Mouse (Mus musculus): ENCODE results near the gene Mto1. TPM values are rescaled to one million over a fixed set of nuclear protein-coding genes. Genes with fewer than 3 reads are reported as not detected.
"Not testable (repeated sequence)": the region's sequence is repeated elsewhere in the genome, so short reads cannot be mapped to it uniquely, and the experiment has no call there.

The Mto1 gene
- polyA plus RNA-seq, 1 experiment from 2014 or later: 24.3 TPM

- no peak overlapping the region for H3K9ac ChIP-seq
- no peak overlapping the region for H3K4me3 ChIP-seq
- no peak for ATAC-seq (ENCODE audit: borderline replicate concordance, extremely low read depth, low FRiP score, low TSS enrichment)
- no peaks in the 10 kb centered on the region for H3K36me3 ChIP-seq
- no peak overlapping the region for H3K27ac ChIP-seq
- no peak overlapping the region for H3K4me2 ChIP-seq
- peaks cover 3% of the 10 kb centered on the region; the same call in 1 of the 2 replicates for H3K4me1 ChIP-seq
- 76% methylated on average over 16 of the region's 16 CpGs for WGBS
- no peaks in the 10 kb centered on the region for H3K27me3 ChIP-seq
- H3K9me3 ChIP-seq: no peaks in the 10 kb centered on the region
Observed at GRCm38 (mm10) chr9:78508106-78508786, 60.2 kb downstream of the Mto1 start.

- Histone ChIP-seq H3K27ac (no peak overlapping the region), H3K4me2 (no peak overlapping the region)
- 89% methylated on average over 5 of the region's 5 CpGs for WGBS
Observed at GRCm38 (mm10) chr9:78511705-78512104, 63.7 kb downstream of the Mto1 start.

GRCm38 (mm10) chr9:78513776-78514500, 65.9 kb downstream of the Mto1 start:
- Histone ChIP-seq H3K27ac (no peak overlapping the region), H3K9ac (no peak overlapping the region), H3K4me2 (no peak overlapping the region), H3K9me3 (no peaks in the 10 kb centered on the region), H3K36me3 (no peaks in the 10 kb centered on the region), H3K4me3 (no peak overlapping the region), H3K4me1 (no peaks in the 10 kb centered on the region), H3K27me3 (no peaks in the 10 kb centered on the region)
- 50% methylated on average over 6 of the region's 6 CpGs for WGBS
- ATAC-seq (ENCODE audit: borderline replicate concordance, extremely low read depth, low FRiP score, low TSS enrichment): no peak

More at GRCm38 (mm10) chr9:78511705-78512104, 63.7 kb downstream of the Mto1 start:
- no peak overlapping the region for H3K9ac ChIP-seq
- no peaks in the 10 kb centered on the region for H3K36me3 ChIP-seq
- no peak for ATAC-seq (ENCODE audit: borderline replicate concordance, extremely low read depth, low FRiP score, low TSS enrichment)
- H3K27me3 ChIP-seq: no peaks in the 10 kb centered on the region
- H3K9me3 ChIP-seq: no peaks in the 10 kb centered on the region
- no peaks in the 10 kb centered on the region for H3K4me1 ChIP-seq
- H3K4me3 ChIP-seq: no peak overlapping the region

GRCm38 (mm10) chr9:78514681-78515080, 66.7 kb downstream of the Mto1 start:
- no peak overlapping the region for H3K9ac ChIP-seq
- H3K4me2 ChIP-seq: no peak overlapping the region
- no peaks in the 10 kb centered on the region for H3K27me3 ChIP-seq
- H3K36me3 ChIP-seq: no peaks in the 10 kb centered on the region
- 73% methylated on average over 4 of the region's 4 CpGs for WGBS
- no peaks in the 10 kb centered on the region for H3K9me3 ChIP-seq
- no peak overlapping the region for H3K27ac ChIP-seq
- peaks cover under 1% of the 10 kb centered on the region; the same call in 1 of the 2 replicates for H3K4me1 ChIP-seq
- no peak overlapping the region for H3K4me3 ChIP-seq
- no peak for ATAC-seq (ENCODE audit: borderline replicate concordance, extremely low read depth, low FRiP score, low TSS enrichment)

- Histone ChIP-seq H3K4me2 (no peak overlapping the region), H3K4me1 (peaks cover 14% of the 10 kb centered on the region), H3K9ac (no peak overlapping the region), H3K27me3 (no peaks in the 10 kb centered on the region), H3K27ac (no peak overlapping the region), H3K9me3 (no peaks in the 10 kb centered on the region), H3K36me3 (no peaks in the 10 kb centered on the region), H3K4me3 (no peak overlapping the region)
- no peak for ATAC-seq (ENCODE audit: borderline replicate concordance, extremely low read depth, low FRiP score, low TSS enrichment)
- WGBS: 49% methylated on average over 3 of the region's 3 CpGs
Observed at GRCm38 (mm10) chr9:78516125-78516524, 68.1 kb downstream of the Mto1 start.

- 63% methylated on average over 3 of the region's 3 CpGs for WGBS
- not testable (repeated sequence) for H3K9me3 ChIP-seq; H3K4me2 ChIP-seq; ATAC-seq (ENCODE audit: borderline replicate concordance, extremely low read depth, low FRiP score, low TSS enrichment); H3K9ac ChIP-seq; H3K27ac ChIP-seq; H3K36me3 ChIP-seq; H3K4me3 ChIP-seq; H3K27me3 ChIP-seq
- peaks cover 20% of the 10 kb centered on the region for H3K4me1 ChIP-seq
Observed at GRCm38 (mm10) chr9:78517237-78517636, 69.2 kb downstream of the Mto1 start.

GRCm38 (mm10) chr9:78520127-78520779, 72.2 kb downstream of the Mto1 start:
- peak; percentile 77 for ATAC-seq (ENCODE audit: borderline replicate concordance, extremely low read depth, low FRiP score, low TSS enrichment)
- Histone ChIP-seq H3K36me3 (no peaks in the 10 kb centered on the region), H3K4me2 (peak overlapping the region; percentile 91), H3K4me1 (peaks cover 20% of the 10 kb centered on the region), H3K9ac (peak overlapping the region; percentile 47; the same call in 1 of the 2 replicates), H3K9me3 (no peaks in the 10 kb centered on the region), H3K27me3 (no peaks in the 10 kb centered on the region), H3K27ac (peak overlapping the region; percentile 86), H3K4me3 (peak overlapping the region; percentile 48)
- 4% methylated on average over 15 of the region's 15 CpGs for WGBS

- Histone ChIP-seq H3K4me1 (peaks cover 23% of the 10 kb centered on the region), H3K36me3 (no peaks in the 10 kb centered on the region), H3K4me2 (peak overlapping the region; percentile 91), H3K27me3 (no peaks in the 10 kb centered on the region), H3K9me3 (no peaks in the 10 kb centered on the region), H3K27ac (peak overlapping the region; percentile 86), H3K4me3 (peak overlapping the region; percentile 48), H3K9ac (peak overlapping the region; percentile 47)
- peak; percentile 52; the same call in 1 of the 2 replicates for ATAC-seq (ENCODE audit: borderline replicate concordance, extremely low read depth, low FRiP score, low TSS enrichment)
- WGBS: 1% methylated on average over 40 of the region's 40 CpGs
Observed at GRCm38 (mm10) chr9:78520780-78521601, 73.0 kb downstream of the Mto1 start.

- peak overlapping the region; percentile 91 for H3K4me2 ChIP-seq
- H3K4me3 ChIP-seq: peak overlapping the region; percentile 48
- no peaks in the 10 kb centered on the region for H3K27me3 ChIP-seq
- peaks cover 23% of the 10 kb centered on the region for H3K4me1 ChIP-seq
- H3K9ac ChIP-seq: peak overlapping the region; percentile 47
- H3K36me3 ChIP-seq: no peaks in the 10 kb centered on the region
- 21% methylated on average over 14 of the region's 14 CpGs for WGBS
- H3K27ac ChIP-seq: peak overlapping the region; percentile 86; the same call in 1 of the 2 replicates
- ATAC-seq (ENCODE audit: borderline replicate concordance, extremely low read depth, low FRiP score, low TSS enrichment): no peak
- H3K9me3 ChIP-seq: no peaks in the 10 kb centered on the region
Observed at GRCm38 (mm10) chr9:78521689-78522088, 73.7 kb downstream of the Mto1 start.
